Mouse (Mus musculus) liver, embryonic 14.5 days (tissue): ENCODE measurements around the gene Pou2f1. TPM values are rescaled to one million over a fixed set of nuclear protein-coding genes. Genes with fewer than 3 reads are reported as not detected.

Experiments
- ATAC-seq: fragments of 200-750 bp; cut with Nextera tagmentation; 2 replicates; pipeline ENCODE4 v1.8.0; 2017; ENCODE audit warnings: moderate number of reproducible peaks, mild to moderate bottlenecking, moderate library complexity; ENCODE audit not compliant: insufficient read depth
- DNase-seq, 3 experiments: peaks; one replicate each; pipeline ENCODE4 v3.0.0-alpha.2; 2012 to 2013; ENCODE audit warnings: low read depth in 3 of 3, low spot score in 3 of 3
- H3K27ac ChIP-seq: fragments of 300-500 bp; sonication (generic); 2 replicates; pipeline ENCODE4 v1.5.1; 2014; ENCODE audit warnings: moderate library complexity, mild to moderate bottlenecking, control low read depth, inconsistent platforms
- H3K27me3 ChIP-seq: fragments of 300-500 bp; sonication (generic); 2 replicates; pipeline ENCODE4 v1.6.1; 2014; ENCODE audit warnings: mild to moderate bottlenecking, low read length, moderate library complexity; ENCODE audit not compliant: control insufficient read depth, insufficient read depth
- H3K36me3 ChIP-seq: fragments of 300-500 bp; sonication (generic); replicated peaks from 2 replicates; pipeline ENCODE4 v1.6.1; 2014; ENCODE audit warnings: low read depth; ENCODE audit not compliant: control insufficient read depth, insufficient read depth
- H3K4me1 ChIP-seq, 2 experiments: fragments of 200-500 bp in 1 of 2; fragments of 300-500 bp in 1 of 2; sonication (generic) in 1 of 2; replicated peaks; 2 replicates each; pipeline ENCODE4 v1.6.1; 2012 to 2014; ENCODE audit warnings: antibody characterized with exemption in 1 of 2, inconsistent platforms in 1 of 2, low read length in 1 of 2; ENCODE audit not compliant: control insufficient read depth in 2 of 2, insufficient read depth in 2 of 2
- H3K4me2 ChIP-seq: fragments of 300-500 bp; sonication (generic); 2 replicates; pipeline ENCODE4 v1.6.1; 2014; ENCODE audit warnings: low read depth, mild to moderate bottlenecking, control low read depth, moderate library complexity
- H3K4me3 ChIP-seq, 2 experiments: fragments of 200-500 bp in 1 of 2; fragments of 300-500 bp in 1 of 2; sonication (generic) in 1 of 2; 2 replicates each; pipeline ENCODE4 v1.5.1; 2012 to 2014; ENCODE audit warnings: low read depth in 2 of 2, low read length in 2 of 2, mild to moderate bottlenecking in 2 of 2, control low read depth in 1 of 2, inconsistent platforms in 1 of 2, moderate library complexity in 1 of 2; ENCODE audit not compliant: insufficient read depth in 1 of 2
- H3K9ac ChIP-seq: fragments of 300-500 bp; sonication (generic); replicated peaks from 2 replicates; pipeline ENCODE4 v1.6.1; 2014; ENCODE audit warnings: mild to moderate bottlenecking, control low read depth, moderate library complexity
- H3K9me3 ChIP-seq: fragments of 300-500 bp; sonication (generic); 2 replicates; pipeline ENCODE4 v1.6.1; 2016; ENCODE audit warnings: low read length, mixed read lengths; ENCODE audit not compliant: control insufficient read depth
- CTCF ChIP-seq: IDR thresholded peaks from 2 replicates; pipeline ENCODE4 v1.5.1; 2016; ENCODE audit warnings: antibody characterized with exemption, low read depth, control low read depth
- EP300 ChIP-seq: IDR thresholded peaks from 2 replicates; pipeline ENCODE4 v1.6.1; 2016; ENCODE audit warnings: antibody characterized with exemption, low read depth
- WGBS: fragments of 180-500 bp; shearing (Covaris S2); extraction: QIAGEN DNeasy Blood & Tissue Kit; methylation state at CpG from one replicate; pipeline ENCODE4 v1.1.7; 2014; ENCODE audit not compliant: insufficient replicate concordance; 5-methylcytosine and 5-hydroxymethylcytosine counted together
- polyA plus RNA-seq, 2 experiments: library from polyadenylated mRNA; depleted of rRNA in 1 of 2; stranded (reverse) in 1 of 2; unstranded in 1 of 2; fragments of >200 nt; fragmentation: Nextera tagmentation in 1 of 2; extraction: Ambion mirVana in 1 of 2; gene quantifications; 2 replicates each; pipeline versions ENCODE4 v1.2.1 to v1.2.3; 2012 to 2014

Gene Pou2f1
- polyA plus RNA-seq, 2 experiments, result 1.9 to 3.9 TPM

DNA sequence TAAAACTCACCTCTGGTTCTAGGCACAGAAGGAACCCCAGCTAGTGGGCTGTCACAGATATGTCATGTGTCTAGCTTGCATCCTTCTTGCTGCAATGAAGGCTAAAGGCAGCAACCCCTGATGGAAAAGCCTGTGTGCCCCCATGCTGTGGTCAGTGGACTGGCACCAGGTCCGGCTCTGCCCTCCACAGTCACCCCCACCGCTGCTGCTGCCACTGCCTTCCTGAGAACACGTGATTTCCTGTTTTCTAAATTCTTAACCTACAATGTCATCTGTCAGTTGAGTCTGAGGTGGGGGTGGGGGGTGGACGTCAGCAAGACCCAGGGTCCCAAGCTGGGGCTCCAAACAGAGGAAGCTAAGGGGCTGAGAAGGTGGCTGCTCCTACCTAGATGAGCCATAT is 153.6 kb downstream of the Pou2f1 start:
- DNase-seq, result no peak
- no peaks in the 10 kb centered on the region for H3K36me3 ChIP-seq
- H3K27me3 ChIP-seq, result peaks cover under 1% of the 10 kb centered on the region; the same call in 1 of the 2 replicates
- no peak for ATAC-seq
- H3K4me2 ChIP-seq, result no peak overlapping the region
- H3K27ac ChIP-seq, result no peak overlapping the region
- 8% methylated on average over 4 of the region's 4 CpGs for WGBS
- H3K9me3 ChIP-seq, result no peaks in the 10 kb centered on the region
- peaks cover 0 to 35% of the 10 kb centered on the region in 2 experiments; a peak in 3 of 4 replicates for H3K4me1 ChIP-seq
- H3K4me3 ChIP-seq, result no peak overlapping the region
- TF ChIP-seq EP300 (no peak), CTCF (no peak)
- H3K9ac ChIP-seq, result no peak overlapping the region

DNA sequence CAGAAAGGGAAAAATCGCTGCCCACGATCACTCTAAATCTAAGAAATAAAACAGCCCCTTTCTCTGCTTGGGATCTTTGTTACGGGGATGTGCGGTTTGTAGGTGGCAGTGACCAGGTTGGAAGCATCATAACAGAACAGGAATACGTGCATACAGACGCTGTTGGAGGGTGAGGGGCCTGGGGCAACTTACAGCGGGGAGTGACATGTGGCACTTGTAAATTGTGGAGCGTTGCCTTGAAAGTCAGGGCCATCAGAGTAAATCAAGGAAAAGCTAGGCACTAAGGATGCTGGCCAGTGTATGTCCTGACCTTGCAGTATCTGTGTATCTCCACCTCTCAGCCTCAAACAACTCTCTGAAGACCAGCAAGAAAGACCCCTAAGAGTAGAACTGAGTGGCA is 154.1 kb downstream of the Pou2f1 start:
- Histone ChIP-seq H3K27me3 (peaks cover 4% of the 10 kb centered on the region), H3K4me1 (peaks cover 0 to 31% of the 10 kb centered on the region in 2 experiments; a peak in 3 of 4 replicates), H3K4me2 (no peak overlapping the region), H3K4me3 (no peak overlapping the region), H3K9ac (no peak overlapping the region), H3K27ac (no peak overlapping the region), H3K9me3 (no peaks in the 10 kb centered on the region), H3K36me3 (no peaks in the 10 kb centered on the region)
- DNase-seq (no peak), ATAC-seq (no peak)
- no peak for TF ChIP-seq EP300
- no peak for TF ChIP-seq CTCF
- 65% methylated on average over 8 of the region's 8 CpGs for WGBS

- WGBS, result 7% methylated on average over 14 of the region's 14 CpGs
- Histone ChIP-seq H3K4me3 (peak overlapping the region; percentile 37 to 41), H3K4me2 (peak overlapping the region; percentile 68), H3K4me1 (peaks cover 0 to 24% of the 10 kb centered on the region in 2 experiments; a peak in 3 of 4 replicates), H3K27me3 (peaks cover 18% of the 10 kb centered on the region), H3K27ac (no peak overlapping the region), H3K36me3 (no peaks in the 10 kb centered on the region), H3K9ac (no peak overlapping the region), H3K9me3 (no peaks in the 10 kb centered on the region)
- no peak for ATAC-seq
- TF ChIP-seq EP300, result no peak
- no peak for TF ChIP-seq CTCF
- DNase-seq, result no peak
Measured at GRCm38 (mm10) chr1:165845366-165845765, 157.1 kb downstream of the Pou2f1 start.

GRCm38 (mm10) chr1:165844956-165845355 is 157.5 kb downstream of the Pou2f1 start:
- Histone ChIP-seq H3K36me3 (no peaks in the 10 kb centered on the region), H3K4me3 (peak overlapping the region; percentile 37 to 41), H3K9me3 (no peaks in the 10 kb centered on the region), H3K9ac (no peak overlapping the region), H3K4me1 (peaks cover 0 to 20% of the 10 kb centered on the region in 2 experiments; a peak in 3 of 4 replicates), H3K4me2 (peak overlapping the region; percentile 68), H3K27me3 (peaks cover 18% of the 10 kb centered on the region), H3K27ac (no peak overlapping the region)
- DNase-seq (no peak), ATAC-seq (peak; percentile 29)
- WGBS, result under 1% methylated on average over 24 of the region's 26 CpGs
- TF ChIP-seq EP300 (no peak), CTCF (no peak)

- DNase-seq (no peak), ATAC-seq (peak; percentile 44; the same call in 1 of the 2 replicates)
- Histone ChIP-seq H3K36me3 (no peaks in the 10 kb centered on the region), H3K4me3 (peak overlapping the region; percentile 37 to 41), H3K9me3 (no peaks in the 10 kb centered on the region), H3K27me3 (peaks cover 18% of the 10 kb centered on the region), H3K27ac (no peak overlapping the region), H3K9ac (no peak overlapping the region), H3K4me2 (peak overlapping the region; percentile 68), H3K4me1 (peaks cover 0 to 16% of the 10 kb centered on the region in 2 experiments; a peak in 3 of 4 replicates)
- TF ChIP-seq EP300 (no peak), CTCF (no peak)
- WGBS, result 4% methylated on average over 18 of the region's 20 CpGs
Measured at GRCm38 (mm10) chr1:165844466-165844951, 158.0 kb downstream of the Pou2f1 start.
